Mouse (Mus musculus) liver, embryonic 11.5 days (tissue): ENCODE measurements around the gene Pklr. TPM values are rescaled to one million over a fixed set of nuclear protein-coding genes. Genes with fewer than 3 reads are reported as not detected.

ENCODE experiments used
- ATAC-seq: fragments of 200-750 bp; cut with Nextera tagmentation; replicated peaks from 2 replicates; pipeline ENCODE4 v1.8.0; 2017; ENCODE audit warnings: moderate number of reproducible peaks, mild to moderate bottlenecking, moderate TSS enrichment, moderate library complexity; ENCODE audit not compliant: low FRiP score
- DNase-seq: peaks from one replicate; pipeline ENCODE4 v3.0.0-alpha.2; 2017; ENCODE audit warnings: low spot score
- H3K27ac ChIP-seq: fragments of 300-500 bp; sonication (generic); 2 replicates; pipeline ENCODE4 v1.5.1; 2014; ENCODE audit warnings: mild to moderate bottlenecking, low read depth, low read length, control low read depth
- H3K27me3 ChIP-seq: fragments of 300-500 bp; sonication (generic); replicated peaks from 2 replicates; pipeline ENCODE4 v1.6.1; 2014; ENCODE audit warnings: low read length, mixed read lengths; ENCODE audit not compliant: control insufficient read depth, insufficient read depth
- H3K36me3 ChIP-seq: fragments of 300-500 bp; sonication (generic); 2 replicates; pipeline ENCODE4 v1.6.1; 2014; ENCODE audit warnings: mild to moderate bottlenecking, low read length, moderate library complexity, mixed read lengths; ENCODE audit not compliant: control insufficient read depth, insufficient read depth
- H3K4me1 ChIP-seq: fragments of 300-500 bp; sonication (generic); replicated peaks from 2 replicates; pipeline ENCODE4 v1.6.1; 2014; ENCODE audit warnings: low read length, mixed read lengths; ENCODE audit not compliant: control insufficient read depth, insufficient read depth
- H3K4me2 ChIP-seq: fragments of 300-500 bp; sonication (generic); 2 replicates; pipeline ENCODE4 v1.6.1; 2014; ENCODE audit warnings: mild to moderate bottlenecking, control low read depth, moderate library complexity
- H3K4me3 ChIP-seq: fragments of 300-500 bp; sonication (generic); 2 replicates; pipeline ENCODE4 v1.5.1; 2014; ENCODE audit warnings: low read depth, low read length, control low read depth
- H3K9ac ChIP-seq: fragments of 300-500 bp; sonication (generic); 2 replicates; pipeline ENCODE4 v1.6.1; 2014; ENCODE audit warnings: low read depth, low read length, control low read depth
- H3K9me3 ChIP-seq: fragments of 300-500 bp; sonication (generic); 2 replicates; pipeline ENCODE4 v1.6.1; 2016; ENCODE audit warnings: low read length, inconsistent platforms, mixed read lengths; ENCODE audit not compliant: control insufficient read depth
- WGBS: fragments of 180-500 bp; shearing (Covaris S2); extraction: QIAGEN DNeasy Blood & Tissue Kit; methylation state at CpG from one replicate; pipeline ENCODE4 v1.1.7; 2014; 5-methylcytosine and 5-hydroxymethylcytosine counted together
- polyA plus RNA-seq: library from polyadenylated mRNA; unstranded; fragments of >200 nt; fragmentation: Nextera tagmentation; extraction: Ambion mirVana; gene quantifications from 2 replicates; pipeline ENCODE4 v1.2.1, GENCODE M21; 2014

Pklr gene
- polyA plus RNA-seq, 1 experiment from 2014 or later = 117 TPM

GRCm38 (mm10) chr3:89177242-89178106 lies 41.5 kb downstream of the Pklr start, which contains the start of gene Scamp3:
TSS of gene Scamp3 (plus strand) at chr3:89177473.
- H3K36me3 ChIP-seq = peaks cover 66% of the 10 kb centered on the region
- H3K27ac ChIP-seq = peak within 1 kb of the TSS; percentile 75
- peak within 1 kb of the TSS; percentile 76 for H3K4me2 ChIP-seq
- H3K9ac ChIP-seq = peak within 1 kb of the TSS; percentile 90
- peaks cover 18% of the 10 kb centered on the region for H3K4me1 ChIP-seq
- peak; percentile 92 for ATAC-seq
- under 1% methylated on average over 43 of the region's 43 CpGs for WGBS
- peak; percentile 93 for DNase-seq
- H3K27me3 ChIP-seq = no peaks in the 10 kb centered on the region
- H3K9me3 ChIP-seq = no peaks in the 10 kb centered on the region
- peak within 1 kb of the TSS; percentile 84 for H3K4me3 ChIP-seq

GRCm38 (mm10) chr3:89178107-89178385 lies 42.1 kb downstream of the Pklr start:
- H3K4me3 ChIP-seq = peak overlapping the region; percentile 84
- H3K27ac ChIP-seq = peak overlapping the region; percentile 75
- no peaks in the 10 kb centered on the region for H3K27me3 ChIP-seq
- DNase-seq (no peak), ATAC-seq (no peak)
- peaks cover 60% of the 10 kb centered on the region for H3K36me3 ChIP-seq
- peaks cover 24% of the 10 kb centered on the region for H3K4me1 ChIP-seq
- 7% methylated on average over 6 of the region's 6 CpGs for WGBS
- H3K4me2 ChIP-seq = peak overlapping the region; percentile 76
- peak overlapping the region; percentile 90 for H3K9ac ChIP-seq
- H3K9me3 ChIP-seq = no peaks in the 10 kb centered on the region

- DNase-seq (no peak), ATAC-seq (no peak)
- 0 out of 2 replicates have a peak overlapping the region, but pooled peaks have one; percentile 6 for H3K27ac ChIP-seq
- peaks cover 32% of the 10 kb centered on the region for H3K4me1 ChIP-seq
- H3K9ac ChIP-seq = peak overlapping the region; percentile 90; the same call in 1 of the 2 replicates
- H3K27me3 ChIP-seq = no peaks in the 10 kb centered on the region
- H3K4me3 ChIP-seq = peak overlapping the region; percentile 84
- H3K9me3 ChIP-seq = no peaks in the 10 kb centered on the region
- 85% methylated on average over 11 of the region's 11 CpGs for WGBS
- H3K4me2 ChIP-seq = peak overlapping the region; percentile 76
- peaks cover 50% of the 10 kb centered on the region for H3K36me3 ChIP-seq
Observed at GRCm38 (mm10) chr3:89179056-89179455, 43.1 kb downstream of the Pklr start.

- WGBS = 89% methylated on average over 27 of the region's 27 CpGs
- no peak overlapping the region for H3K9ac ChIP-seq
- ATAC-seq (no peak), DNase-seq (no peak)
- peaks cover 31% of the 10 kb centered on the region for H3K36me3 ChIP-seq
- 0 out of 2 replicates have a peak overlapping the region, but pooled peaks have one; percentile 45 for H3K27ac ChIP-seq
- H3K4me3 ChIP-seq = no peak overlapping the region
- no peaks in the 10 kb centered on the region for H3K9me3 ChIP-seq
- H3K27me3 ChIP-seq = no peaks in the 10 kb centered on the region
- H3K4me1 ChIP-seq = peaks cover 37% of the 10 kb centered on the region
- no peak overlapping the region for H3K4me2 ChIP-seq
Observed at GRCm38 (mm10) chr3:89181749-89182500, 46.0 kb downstream of the Pklr start.

GRCm38 (mm10) chr3:89182531-89183057 lies 46.7 kb downstream of the Pklr start:
- peak overlapping the region; percentile 58 for H3K4me3 ChIP-seq
- peaks cover 31% of the 10 kb centered on the region for H3K36me3 ChIP-seq
- WGBS = 44% methylated on average over 7 of the region's 7 CpGs
- ATAC-seq (peak; percentile 13; the same call in 1 of the 2 replicates), DNase-seq (no peak)
- peak overlapping the region; percentile 73 for H3K9ac ChIP-seq
- H3K27ac ChIP-seq = peak overlapping the region; percentile 56
- H3K4me2 ChIP-seq = peak overlapping the region; percentile 97
- H3K9me3 ChIP-seq = no peaks in the 10 kb centered on the region
- no peaks in the 10 kb centered on the region for H3K27me3 ChIP-seq
- peaks cover 43% of the 10 kb centered on the region for H3K4me1 ChIP-seq

- H3K36me3 ChIP-seq = peaks cover 31% of the 10 kb centered on the region
- peaks cover 41% of the 10 kb centered on the region for H3K4me1 ChIP-seq
- H3K27ac ChIP-seq = peak within 1 kb of the TSS; percentile 60
- H3K9me3 ChIP-seq = no peaks in the 10 kb centered on the region
- ATAC-seq (peak; percentile 93), DNase-seq (peak; percentile 85)
- H3K4me2 ChIP-seq = peak within 1 kb of the TSS; percentile 97
- H3K27me3 ChIP-seq = no peaks in the 10 kb centered on the region
- H3K9ac ChIP-seq = peak within 1 kb of the TSS; percentile 73
- H3K4me3 ChIP-seq = peak within 1 kb of the TSS; percentile 58
- 19% methylated on average over 39 of the region's 39 CpGs for WGBS
Observed at GRCm38 (mm10) chr3:89183058-89183958, 47.4 kb downstream of the Pklr start, which contains the start of gene Fam189b. TSS of gene Fam189b (plus strand) at chr3:89183143.

GRCm38 (mm10) chr3:89183959-89184315 lies 48.0 kb downstream of the Pklr start:
- 78% methylated on average over 6 of the region's 6 CpGs for WGBS
- H3K4me2 ChIP-seq = peak overlapping the region; percentile 97
- no peaks in the 10 kb centered on the region for H3K27me3 ChIP-seq
- H3K9me3 ChIP-seq = no peaks in the 10 kb centered on the region
- peak overlapping the region; percentile 73 for H3K9ac ChIP-seq
- DNase-seq (no peak), ATAC-seq (no peak)
- H3K4me3 ChIP-seq = peak overlapping the region; percentile 58
- peaks cover 35% of the 10 kb centered on the region for H3K4me1 ChIP-seq
- no peak overlapping the region for H3K27ac ChIP-seq
- peaks cover 31% of the 10 kb centered on the region for H3K36me3 ChIP-seq

- no peak overlapping the region for H3K4me3 ChIP-seq
- peak overlapping the region; percentile 19; the same call in 1 of the 2 replicates for H3K4me2 ChIP-seq
- H3K27me3 ChIP-seq = no peaks in the 10 kb centered on the region
- H3K9me3 ChIP-seq = no peaks in the 10 kb centered on the region
- DNase-seq (no peak), ATAC-seq (no peak)
- H3K27ac ChIP-seq = no peak overlapping the region
- peaks cover 32% of the 10 kb centered on the region for H3K4me1 ChIP-seq
- 47% methylated on average over 23 of the region's 23 CpGs for WGBS
- H3K36me3 ChIP-seq = peaks cover 1% of the 10 kb centered on the region; the same call in 1 of the 2 replicates
- 0 out of 2 replicates have a peak overlapping the region, but pooled peaks have one; percentile 9 for H3K9ac ChIP-seq
Observed at GRCm38 (mm10) chr3:89187197-89187596, 51.3 kb downstream of the Pklr start.
